Mouse (Mus musculus) small intestine, adult 2 months (tissue): ENCODE measurements around the gene Twf1. TPM values are rescaled to one million over a fixed set of nuclear protein-coding genes. Genes with fewer than 3 reads are reported as not detected.
A peak's percentile ranks its signal among the peaks of the same experiment; 100 is the strongest.

ENCODE experiments used
- H3K27ac ChIP-seq: fragments of 200-500 bp; 2 replicates; pipeline ENCODE4 v1.5.1; 2012; ENCODE audit warnings: low read depth, low read length, control low read depth, inconsistent platforms; ENCODE audit not compliant: insufficient read depth
- H3K27me3 ChIP-seq: fragments of 200-500 bp; 2 replicates; pipeline ENCODE4 v1.6.1; 2012; ENCODE audit warnings: mild to moderate bottlenecking, moderate library complexity, low read length, inconsistent platforms; ENCODE audit not compliant: control insufficient read depth, insufficient read depth
- H3K36me3 ChIP-seq: fragments of 200-500 bp; 2 replicates; pipeline ENCODE4 v1.6.1; 2012; ENCODE audit warnings: mild to moderate bottlenecking, low read length, control low read depth, inconsistent platforms; ENCODE audit not compliant: control insufficient read depth, insufficient read depth
- H3K4me1 ChIP-seq: fragments of 200-500 bp; 2 replicates; pipeline ENCODE4 v1.6.1; 2012; ENCODE audit warnings: low read length, inconsistent platforms, mixed read lengths; ENCODE audit not compliant: control insufficient read depth, insufficient read depth, insufficient read length
- H3K4me3 ChIP-seq: fragments of 200-500 bp; 2 replicates; pipeline ENCODE4 v1.5.1; 2012; ENCODE audit warnings: low read depth, mild to moderate bottlenecking, control low read depth, inconsistent platforms, low read length, moderate library complexity
- CTCF ChIP-seq: fragments of 200-500 bp; IDR thresholded peaks from 2 replicates; pipeline ENCODE4 v1.5.1; 2012; ENCODE audit warnings: low read depth, mild to moderate bottlenecking, control low read depth, inconsistent platforms, low read length, moderate library complexity, mixed read lengths; ENCODE audit not compliant: insufficient replicate concordance, insufficient read length; ENCODE audit errors: extremely low read depth
- POLR2A ChIP-seq: fragments of 200-500 bp; IDR thresholded peaks from 2 replicates; pipeline ENCODE4 v1.6.1; 2012; ENCODE audit warnings: low read depth, mild to moderate bottlenecking, control low read depth, inconsistent platforms, low read length, moderate library complexity
- WGBS: fragments of 180-500 bp; shearing (Covaris S2); methylation state at CpG from one replicate; pipeline ENCODE4 v1.1.7; 2018; 5-methylcytosine and 5-hydroxymethylcytosine counted together
- polyA plus RNA-seq: library from polyadenylated mRNA; depleted of rRNA; stranded (reverse); fragments of >200 nt; gene quantifications from 2 replicates; pipeline ENCODE4 v1.2.3, GENCODE M21; 2012; rRNA removed

Twf1 gene
- 21.3 and 42.5 TPM in 2 replicates for polyA plus RNA-seq

DNA sequence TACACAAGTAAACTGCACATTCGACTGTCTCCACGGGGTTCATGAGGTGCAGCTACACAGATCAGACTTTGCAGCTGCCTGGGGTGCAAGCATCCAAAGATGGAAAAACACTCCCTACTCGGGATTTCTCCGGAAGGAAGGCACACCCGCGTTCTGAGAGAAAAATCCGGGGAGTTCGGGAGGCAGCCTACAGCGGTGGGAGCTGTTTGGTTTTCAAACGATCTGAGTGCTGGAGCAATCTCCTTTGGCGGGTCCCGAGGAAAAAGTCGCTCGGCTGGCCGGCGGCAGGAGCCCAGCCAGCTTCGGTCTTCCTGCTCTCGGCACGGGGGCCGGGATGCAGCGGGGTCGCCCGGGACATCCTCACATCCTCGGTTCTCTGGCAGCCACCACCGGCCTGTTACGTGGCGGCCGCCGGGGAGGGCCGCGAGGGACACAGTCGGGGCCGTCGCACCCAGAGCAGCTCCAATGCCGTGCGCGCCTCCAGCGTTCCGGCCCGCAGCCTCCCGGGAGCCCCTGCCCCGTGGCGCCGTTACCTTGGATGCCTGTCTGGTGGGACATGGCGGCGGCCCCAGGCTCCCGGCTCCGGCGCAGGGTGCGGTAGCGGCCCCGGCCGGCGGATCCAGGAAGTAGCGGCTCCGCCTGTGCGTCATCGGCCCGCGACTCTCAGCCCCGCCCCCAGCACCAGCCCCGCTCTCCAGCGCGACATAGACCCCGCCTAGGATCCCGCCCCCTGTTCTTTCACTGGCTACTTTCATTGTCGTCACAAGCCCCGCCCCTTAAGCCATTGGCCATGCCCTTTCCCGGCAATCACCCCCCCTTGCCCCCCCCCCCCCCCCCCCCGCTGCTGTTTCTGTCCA, at the start of gene Twf1:
TSS of gene Twf1 (minus strand) at position 671 of the 857 bp plus-strand sequence.
- Histone ChIP-seq H3K4me3 (peak within 1 kb of the TSS; percentile 99), H3K4me1 (peaks cover 8% of the 10 kb centered on the region; the same call in 1 of the 2 replicates), H3K36me3 (peaks cover 18% of the 10 kb centered on the region), H3K27ac (peak within 1 kb of the TSS; percentile 70), H3K27me3 (no peaks in the 10 kb centered on the region)
- WGBS: under 1% methylated on average over 69 of the region's 70 CpGs
- TF ChIP-seq CTCF (0 out of 2 replicates have a peak, but pooled peaks have one; percentile 16), POLR2A (peak; percentile 77; the same call in 1 of the 2 replicates)

DNA sequence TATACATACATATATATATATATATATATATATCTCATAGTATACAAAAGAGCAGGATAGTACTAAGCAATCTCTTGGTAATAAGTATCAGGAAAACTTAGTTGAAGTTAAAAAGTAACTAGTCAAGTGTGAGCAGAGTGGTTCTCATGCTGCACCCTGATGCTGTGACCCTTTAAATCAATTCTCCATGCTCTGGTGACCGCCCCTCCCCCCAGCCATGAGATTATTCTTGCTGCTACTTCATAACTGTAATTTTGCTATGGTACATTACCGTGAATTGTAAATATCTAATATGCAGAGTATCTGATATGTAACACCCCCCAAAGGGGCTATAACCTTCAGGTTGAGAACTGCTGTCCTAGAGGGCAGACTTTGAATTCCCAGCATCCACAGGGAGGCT, 49.4 kb upstream of the Twf1 start:
- H3K4me3 ChIP-seq: no peak overlapping the region
- TF ChIP-seq POLR2A (no peak), CTCF (no peak)
- H3K36me3 ChIP-seq: no peaks in the 10 kb centered on the region; the same call in 1 of the 2 replicates
- peaks cover 11% of the 10 kb centered on the region; the same call in 1 of the 2 replicates for H3K4me1 ChIP-seq
- 90% methylated on average over 2 of the region's 2 CpGs for WGBS
- peak overlapping the region; percentile 16; the same call in 1 of the 2 replicates for H3K27ac ChIP-seq
- H3K27me3 ChIP-seq: no peaks in the 10 kb centered on the region

- Histone ChIP-seq H3K36me3 (no peaks in the 10 kb centered on the region), H3K27me3 (no peaks in the 10 kb centered on the region), H3K27ac (no peak overlapping the region), H3K4me1 (peaks cover 11% of the 10 kb centered on the region; the same call in 1 of the 2 replicates), H3K4me3 (no peak overlapping the region)
- no peak for TF ChIP-seq POLR2A
- TF ChIP-seq CTCF: no peak
- 65% methylated on average over 2 of the region's 2 CpGs for WGBS
Measured at GRCm38 (mm10) chr15:94638207-94638606, 48.5 kb upstream of the Twf1 start.

DNA sequence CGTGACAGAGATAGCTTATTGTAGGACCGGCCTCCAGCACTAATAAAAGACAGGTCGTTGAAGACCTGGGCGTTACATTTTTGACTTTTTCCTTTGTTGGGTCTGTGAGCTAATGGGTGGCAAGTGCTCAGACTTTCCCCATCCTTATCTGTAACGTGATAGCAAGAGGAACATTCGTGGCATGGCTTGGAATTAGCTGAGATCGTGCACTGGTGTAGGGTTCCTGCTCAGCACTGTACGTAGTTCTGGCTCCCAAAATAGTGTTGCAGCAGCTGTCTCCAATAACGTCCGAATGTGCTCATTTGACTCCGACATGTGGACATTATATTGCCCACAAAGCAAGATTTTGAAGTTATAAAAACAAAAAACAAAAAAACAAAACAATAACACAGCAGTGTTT, 44.8 kb upstream of the Twf1 start:
- H3K27me3 ChIP-seq: no peaks in the 10 kb centered on the region
- no peak overlapping the region for H3K4me3 ChIP-seq
- no peak for TF ChIP-seq POLR2A
- TF ChIP-seq CTCF: no peak
- peaks cover 5% of the 10 kb centered on the region; the same call in 1 of the 2 replicates for H3K4me1 ChIP-seq
- 55% methylated on average over 11 of the region's 11 CpGs for WGBS
- H3K36me3 ChIP-seq: no peaks in the 10 kb centered on the region
- no peak overlapping the region for H3K27ac ChIP-seq

- H3K36me3 ChIP-seq: no peaks in the 10 kb centered on the region
- TF ChIP-seq CTCF (no peak), POLR2A (no peak)
- H3K4me1 ChIP-seq: peaks cover 5% of the 10 kb centered on the region
- H3K27ac ChIP-seq: no peak overlapping the region
- no peaks in the 10 kb centered on the region for H3K27me3 ChIP-seq
- 29% methylated on average over 4 of the region's 4 CpGs for WGBS
- H3K4me3 ChIP-seq: no peak overlapping the region
Measured at GRCm38 (mm10) chr15:94630553-94630952, 40.9 kb upstream of the Twf1 start.

GRCm38 (mm10) chr15:94628830-94629601, 39.3 kb upstream of the Twf1 start, which contains the start of gene Tmem117:
TSS of gene Tmem117 (plus strand) at chr15:94629232.
- 1% methylated on average over 93 of the region's 96 CpGs for WGBS

More at GRCm38 (mm10) chr15:94628830-94629601, 39.3 kb upstream of the Twf1 start, which contains the start of gene Tmem117:
- Histone ChIP-seq H3K4me1 (peaks cover 5% of the 10 kb centered on the region), H3K36me3 (no peaks in the 10 kb centered on the region), H3K27ac (peak within 1 kb of the TSS; percentile 21), H3K4me3 (peak within 1 kb of the TSS; percentile 69), H3K27me3 (no peaks in the 10 kb centered on the region)
- TF ChIP-seq POLR2A: no peak; the same call in 1 of the 2 replicates
- no peak for TF ChIP-seq CTCF
